Mouse (Mus musculus): ENCODE results near the gene Stradb. TPM values are rescaled to one million over a fixed set of nuclear protein-coding genes. Genes with fewer than 3 reads are reported as not detected.

Gene Stradb
- total and polyA plus RNA-seq, 3 experiments = 3.4 to 6.1 (median 5.0) TPM

DNA sequence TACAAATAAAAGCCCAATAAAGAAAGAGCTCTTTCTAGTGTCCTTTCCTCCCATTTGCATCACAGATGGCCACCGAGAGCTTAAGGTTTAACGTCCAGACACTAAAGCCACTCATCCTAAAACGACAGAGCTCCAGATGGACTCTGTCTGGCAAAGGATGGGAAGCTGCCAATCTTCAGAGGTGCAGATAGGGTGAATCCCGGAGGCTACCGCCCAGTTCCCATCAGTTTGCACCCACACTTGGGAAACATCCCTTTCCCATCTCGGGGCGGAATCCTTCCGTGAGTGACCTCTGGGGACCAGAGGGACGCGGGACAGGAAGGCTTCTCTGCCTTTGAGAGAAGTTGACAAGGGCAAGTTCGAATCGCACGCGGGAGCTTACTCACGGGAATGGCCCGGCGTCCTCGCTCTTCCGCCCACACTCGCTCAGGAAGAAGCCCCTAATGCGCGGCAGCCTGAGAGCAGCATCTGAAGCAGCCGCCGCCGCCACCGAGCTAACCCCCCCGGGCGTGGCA lies 414 bp upstream of the Stradb start:
- H3K4me2 ChIP-seq (ENCODE audit: insufficient read depth, low read depth, poor library complexity, severe bottlenecking) = peak overlapping the region; percentile 83; the same call in 1 of the 2 replicates
- H3K27me3 ChIP-seq (replicated peaks) = no peaks in the 10 kb centered on the region
- H3K27ac ChIP-seq (ENCODE audit: insufficient read depth, low read depth) = 0 out of 2 replicates have a peak overlapping the region, but pooled peaks have one; percentile 8
- no peak for DNase-seq (ENCODE audit: extremely low read depth)
- H3K9me3 ChIP-seq (replicated peaks; ENCODE audit: low read length) = peaks cover 7% of the 10 kb centered on the region
- no peak for TF ChIP-seq EP300 (IDR thresholded peaks at IDR 0.05; ENCODE audit: low read length)
- no peak; the same call in 1 of the 2 replicates for TF ChIP-seq MXI1 (IDR thresholded peaks at IDR 0.05; ENCODE audit: low read depth, low read length)
- TF ChIP-seq PAX5 (IDR thresholded peaks at IDR 0.05; ENCODE audit: low read length) = no peak
- TF ChIP-seq ELF1 (IDR thresholded peaks at IDR 0.05; ENCODE audit: low read depth, low read length) = no peak
- TF ChIP-seq IRF4 (IDR thresholded peaks at IDR 0.05; ENCODE audit: low read depth, low read length) = no peak
- no peak for TF ChIP-seq CHD1 (IDR thresholded peaks at IDR 0.05; ENCODE audit: low read depth, low read length)
- no peak for TF ChIP-seq KAT2A (IDR thresholded peaks at IDR 0.05; ENCODE audit: insufficient replicate concordance, low read length)
- TF ChIP-seq MAFK (IDR thresholded peaks at IDR 0.05; ENCODE audit: insufficient replicate concordance, low read length) = no peak
- TF ChIP-seq HCFC1 (IDR thresholded peaks at IDR 0.05; ENCODE audit: low read depth, low read length) = no peak
- TF ChIP-seq RAD21 (IDR thresholded peaks at IDR 0.05; ENCODE audit: low read depth, low read length) = no peak
- TF ChIP-seq ZKSCAN1 (IDR thresholded peaks at IDR 0.05; ENCODE audit: borderline replicate concordance, low read depth, low read length) = no peak
- TF ChIP-seq ETS1 (conservative IDR thresholded peaks at IDR 0.05; ENCODE audit: low read depth, low read length) = no peak
- TF ChIP-seq CHD2 (IDR thresholded peaks at IDR 0.05; ENCODE audit: low read length) = no peak
- TF ChIP-seq TBP (conservative IDR thresholded peaks at IDR 0.05; ENCODE audit: low read depth, low read length) = no peak
- no peak for TF ChIP-seq GABPA (IDR thresholded peaks at IDR 0.05; ENCODE audit: insufficient replicate concordance, low read depth, low read length)
- peaks cover 4 to 38% of the 10 kb centered on the region in 2 experiments; a peak in 3 of 4 replicates for H3K4me1 ChIP-seq (ENCODE audit: control insufficient read depth in 1 of 2, insufficient read depth in 2 of 2)
- peak overlapping the region; percentile 88 to 98 (median 97) for H3K4me3 ChIP-seq (replicated peaks in 1 of 3; ENCODE audit: low read depth in 2 of 3, low read length in 2 of 3, poor library complexity in 1 of 3)
- H3K79me2 ChIP-seq (replicated peaks; ENCODE audit: control insufficient read depth, extremely low read depth, insufficient read depth, poor library complexity, severe bottlenecking) = peaks cover 26% of the 10 kb centered on the region
- H3K9ac ChIP-seq (ENCODE audit: insufficient read depth, low read depth) = peak overlapping the region; percentile 91
- dilution Hi-C loops (cut with MboI; ENCODE audit: extremely low pct_ligation_motif_present, extremely low pct_unique_long_range_greater_than_20kb, low sequenced_read_pairs) (no loop called here), in situ Hi-C loops (cut with MboI; ENCODE audit: low pct_ligation_motif_present, low pct_unique_long_range_greater_than_20kb, low sequenced_read_pairs) (no loop called here)
- peaks cover 0 to 21% of the 10 kb centered on the region in 2 experiments for H3K36me3 ChIP-seq (replicated peaks in 1 of 2; ENCODE audit: control insufficient read depth in 1 of 2, insufficient read depth in 1 of 2, low read length in 1 of 2)

DNA sequence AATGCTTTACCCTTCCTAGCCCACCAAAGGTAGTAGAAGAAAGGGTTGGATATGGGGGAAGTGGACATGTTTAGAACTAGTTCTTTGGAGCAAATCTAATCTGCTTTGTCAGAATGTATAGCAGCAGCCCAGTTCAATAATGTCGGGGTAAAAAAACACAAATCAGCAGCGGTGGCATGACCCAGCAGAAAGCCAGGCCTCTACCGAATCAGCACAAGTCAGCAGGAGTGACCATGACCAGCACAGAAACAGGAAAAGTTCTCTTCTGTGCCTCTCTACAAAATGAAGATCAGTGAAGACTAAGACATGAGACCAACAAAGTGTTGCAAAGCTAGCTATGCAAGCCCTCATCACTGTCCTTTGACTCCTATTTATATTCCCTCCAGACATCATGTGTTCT lies 9.0 kb downstream of the Stradb start:
- no peaks in the 10 kb centered on the region for H3K79me2 ChIP-seq (replicated peaks; ENCODE audit: control insufficient read depth, extremely low read depth, insufficient read depth, poor library complexity, severe bottlenecking)
- no peak overlapping the region for H3K27ac ChIP-seq (ENCODE audit: insufficient read depth, low read depth)
- no peak overlapping the region for H3K4me2 ChIP-seq (ENCODE audit: insufficient read depth, low read depth, poor library complexity, severe bottlenecking)
- no peaks in the 10 kb centered on the region for H3K27me3 ChIP-seq (replicated peaks)
- H3K36me3 ChIP-seq (replicated peaks in 1 of 2; ENCODE audit: control insufficient read depth in 1 of 2, insufficient read depth in 1 of 2, low read length in 1 of 2) = peaks cover 4 to 25% of the 10 kb centered on the region in 2 experiments
- H3K9me3 ChIP-seq (replicated peaks; ENCODE audit: low read length) = no peaks in the 10 kb centered on the region
- dilution Hi-C loops (cut with MboI; ENCODE audit: extremely low pct_ligation_motif_present, extremely low pct_unique_long_range_greater_than_20kb, low sequenced_read_pairs) = no loop called here
- H3K4me1 ChIP-seq (ENCODE audit: control insufficient read depth in 1 of 2, insufficient read depth in 2 of 2) = peaks cover 0 to 14% of the 10 kb centered on the region in 2 experiments; a peak in 1 of 4 replicates
- TF ChIP-seq UBTF (IDR thresholded peaks at IDR 0.05; ENCODE audit: low read depth, low read length) (no peak), POLR2A (IDR thresholded peaks at IDR 0.05; ENCODE audit: low read depth, low read length) (no peak), MYC (IDR thresholded peaks at IDR 0.05; ENCODE audit: low read depth, low read length) (no peak), SMC3 (IDR thresholded peaks at IDR 0.05; ENCODE audit: low read depth, low read length) (no peak), HCFC1 (IDR thresholded peaks at IDR 0.05; ENCODE audit: low read depth, low read length) (no peak), ZKSCAN1 (IDR thresholded peaks at IDR 0.05; ENCODE audit: borderline replicate concordance, low read depth, low read length) (no peak), EP300 (IDR thresholded peaks at IDR 0.05; ENCODE audit: low read length) (no peak)
- in situ Hi-C loops (cut with MboI; ENCODE audit: low pct_ligation_motif_present, low pct_unique_long_range_greater_than_20kb, low sequenced_read_pairs) = no loop called here
- H3K9ac ChIP-seq (ENCODE audit: insufficient read depth, low read depth) = no peak overlapping the region
- DNase-seq (ENCODE audit: extremely low read depth) = peak; percentile 9
- H3K4me3 ChIP-seq (replicated peaks in 1 of 3; ENCODE audit: low read depth in 2 of 3, low read length in 2 of 3, poor library complexity in 1 of 3) = no peak overlapping the region

Data from CH12.LX (cell line).